Mouse (Mus musculus) skeletal muscle tissue, adult 2 months (tissue): ENCODE results near the gene Foxg1.

Experiments used
- DNase-seq: peaks from one replicate; pipeline ENCODE4 v3.0.0-alpha.2; 2012; ENCODE audit warnings: low read depth, low spot score

The Foxg1 gene

GRCm38 (mm10) chr12:49409833-49410232, 27.4 kb downstream of the Foxg1 start:
- DNase-seq = no peak

GRCm38 (mm10) chr12:49417963-49418362, 35.5 kb downstream of the Foxg1 start:
- DNase-seq = no peak
